Mouse (Mus musculus): ENCODE results near the gene Pias1. TPM values are rescaled to one million over a fixed set of nuclear protein-coding genes. Genes with fewer than 3 reads are reported as not detected.
"Not testable (repeated sequence)": the region's sequence is repeated elsewhere in the genome, so short reads cannot be mapped to it uniquely, and the experiment has no call there.

Gene Pias1
- polyA plus RNA-seq, 1 experiment, result 26.7 TPM

- peaks cover 4% of the 10 kb centered on the region for H3K36me3 ChIP-seq (ENCODE audit: control insufficient read depth, insufficient read depth, low read length)
Measured at GRCm38 (mm10) chr9:62881871-62882270, 105.9 kb downstream of the Pias1 start.

DNA sequence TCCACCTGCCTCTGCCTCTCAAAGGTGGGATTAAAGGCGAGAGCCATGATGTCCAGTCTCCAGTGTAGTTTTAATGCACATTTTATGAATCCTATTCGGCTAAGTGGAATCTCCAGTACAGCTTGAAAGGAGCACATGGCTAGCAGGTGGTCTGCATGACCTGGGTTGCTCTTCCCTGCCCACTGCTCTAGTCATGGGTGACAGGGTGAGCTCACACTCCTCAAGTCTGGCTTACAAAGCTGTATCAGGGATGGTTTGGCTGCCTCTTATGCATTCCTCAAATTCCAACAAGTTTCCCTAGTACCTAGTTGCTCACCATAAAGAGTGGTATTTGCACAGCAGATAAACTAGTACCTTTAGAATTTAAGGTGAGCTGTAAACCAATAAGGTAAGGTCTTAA lies 109.9 kb downstream of the Pias1 start:
- no peak overlapping the region for H3K4me3 ChIP-seq (ENCODE audit: insufficient read depth, low read depth, low read length)
- H3K27me3 ChIP-seq (replicated peaks; ENCODE audit: control insufficient read depth, insufficient read depth, low read length), result no peaks in the 10 kb centered on the region
- TF ChIP-seq CTCF (conservative IDR thresholded peaks at IDR 0.05; ENCODE audit: insufficient read depth, insufficient read length, low read depth, low read length), result no peak
- TF ChIP-seq POLR2A (IDR thresholded peaks at IDR 0.05; ENCODE audit: low read depth, low read length), result no peak
- no peak overlapping the region for H3K27ac ChIP-seq (ENCODE audit: insufficient read depth, low read depth, low read length)
- DNase-seq, result no peak
- H3K36me3 ChIP-seq (ENCODE audit: control insufficient read depth, insufficient read depth, low read length), result peaks cover 2% of the 10 kb centered on the region; the same call in 1 of the 2 replicates
- WGBS, result 68% methylated on average over 2 of the region's 2 CpGs
- H3K4me1 ChIP-seq (ENCODE audit: control insufficient read depth, insufficient read depth, low read length), result no peaks in the 10 kb centered on the region

More at GRCm38 (mm10) chr9:62881871-62882270, 105.9 kb downstream of the Pias1 start:
- Histone ChIP-seq H3K4me3 (ENCODE audit: insufficient read depth, low read depth, low read length) (no peak overlapping the region), H3K27ac (ENCODE audit: insufficient read depth, low read depth, low read length) (no peak overlapping the region), H3K4me1 (ENCODE audit: control insufficient read depth, insufficient read depth, low read length) (no peaks in the 10 kb centered on the region), H3K27me3 (replicated peaks; ENCODE audit: control insufficient read depth, insufficient read depth, low read length) (no peaks in the 10 kb centered on the region)
- DNase-seq, result peak; percentile 41
- TF ChIP-seq POLR2A (IDR thresholded peaks at IDR 0.05; ENCODE audit: low read depth, low read length) (no peak), CTCF (conservative IDR thresholded peaks at IDR 0.05; ENCODE audit: insufficient read depth, insufficient read length, low read depth, low read length) (0 out of 2 replicates have a peak, but pooled peaks have one; percentile 14)
- WGBS, result 49% methylated on average over 12 of the region's 12 CpGs

- Histone ChIP-seq H3K4me1 (ENCODE audit: control insufficient read depth, insufficient read depth, low read length) (no peaks in the 10 kb centered on the region), H3K4me3 (ENCODE audit: insufficient read depth, low read depth, low read length) (no peak overlapping the region), H3K27ac (ENCODE audit: insufficient read depth, low read depth, low read length) (no peak overlapping the region), H3K36me3 (ENCODE audit: control insufficient read depth, insufficient read depth, low read length) (peaks cover 2% of the 10 kb centered on the region; the same call in 1 of the 2 replicates), H3K27me3 (replicated peaks; ENCODE audit: control insufficient read depth, insufficient read depth, low read length) (no peaks in the 10 kb centered on the region)
- TF ChIP-seq POLR2A (IDR thresholded peaks at IDR 0.05; ENCODE audit: low read depth, low read length) (no peak), CTCF (conservative IDR thresholded peaks at IDR 0.05; ENCODE audit: insufficient read depth, insufficient read length, low read depth, low read length) (no peak)
- DNase-seq, result no peak
- WGBS, result 68% methylated on average over 7 of the region's 7 CpGs
Measured at GRCm38 (mm10) chr9:62876966-62877616, 110.6 kb downstream of the Pias1 start.

DNA sequence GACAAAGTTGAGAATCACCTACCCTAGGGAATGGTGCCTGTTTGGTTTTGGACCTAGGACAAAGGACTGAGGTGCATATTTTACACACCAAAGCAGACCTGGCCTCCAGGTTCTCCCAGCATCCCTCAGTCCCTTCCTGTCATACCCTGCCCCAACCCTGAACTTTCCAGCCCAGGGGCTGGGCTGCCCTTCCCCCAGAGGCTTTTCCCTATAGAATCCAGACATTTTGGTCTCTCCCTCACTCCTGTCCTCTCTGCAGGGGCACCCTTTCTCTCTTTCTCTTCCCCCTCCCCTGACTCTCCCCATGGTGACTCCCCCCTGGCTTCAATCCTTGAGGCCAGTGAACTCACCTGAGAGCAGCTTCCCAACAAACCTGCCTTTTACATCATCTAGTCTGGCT lies 117.0 kb downstream of the Pias1 start:
- no peak overlapping the region for H3K4me3 ChIP-seq (ENCODE audit: insufficient read depth, low read depth, low read length)
- H3K4me1 ChIP-seq (ENCODE audit: control insufficient read depth, insufficient read depth, low read length), result no peaks in the 10 kb centered on the region
- DNase-seq, result no peak
- H3K27ac ChIP-seq (ENCODE audit: insufficient read depth, low read depth, low read length), result no peak overlapping the region
- TF ChIP-seq CTCF (conservative IDR thresholded peaks at IDR 0.05; ENCODE audit: insufficient read depth, insufficient read length, low read depth, low read length) (no peak), POLR2A (IDR thresholded peaks at IDR 0.05; ENCODE audit: low read depth, low read length) (no peak)
- H3K27me3 ChIP-seq (replicated peaks; ENCODE audit: control insufficient read depth, insufficient read depth, low read length), result no peaks in the 10 kb centered on the region
- H3K36me3 ChIP-seq (ENCODE audit: control insufficient read depth, insufficient read depth, low read length), result no peaks in the 10 kb centered on the region

DNA sequence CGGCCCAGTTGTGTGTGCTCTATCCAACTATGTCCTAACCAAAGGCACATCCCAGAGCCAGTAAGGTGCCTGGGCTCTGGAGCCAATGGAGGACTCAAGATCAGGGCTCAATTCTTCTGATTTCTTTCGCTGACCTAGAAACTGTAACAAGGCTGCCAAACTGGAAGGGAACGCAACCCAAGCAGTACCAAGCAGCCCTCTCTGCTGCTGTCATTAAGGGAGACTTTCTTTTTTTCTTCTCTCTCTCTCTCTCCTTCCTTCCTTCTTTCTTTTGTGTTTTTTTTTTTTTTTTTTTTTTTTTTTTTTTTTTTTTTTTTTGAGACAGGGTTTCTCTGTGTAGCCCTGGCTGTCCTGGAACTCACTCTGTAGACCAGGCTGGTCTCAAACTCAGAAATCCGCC lies 118.5 kb downstream of the Pias1 start:
- not testable (repeated sequence) for H3K4me1 ChIP-seq (ENCODE audit: control insufficient read depth, insufficient read depth, low read length); H3K27ac ChIP-seq (ENCODE audit: insufficient read depth, low read depth, low read length)
- WGBS, result 91% methylated on average over 4 of the region's 4 CpGs

DNA sequence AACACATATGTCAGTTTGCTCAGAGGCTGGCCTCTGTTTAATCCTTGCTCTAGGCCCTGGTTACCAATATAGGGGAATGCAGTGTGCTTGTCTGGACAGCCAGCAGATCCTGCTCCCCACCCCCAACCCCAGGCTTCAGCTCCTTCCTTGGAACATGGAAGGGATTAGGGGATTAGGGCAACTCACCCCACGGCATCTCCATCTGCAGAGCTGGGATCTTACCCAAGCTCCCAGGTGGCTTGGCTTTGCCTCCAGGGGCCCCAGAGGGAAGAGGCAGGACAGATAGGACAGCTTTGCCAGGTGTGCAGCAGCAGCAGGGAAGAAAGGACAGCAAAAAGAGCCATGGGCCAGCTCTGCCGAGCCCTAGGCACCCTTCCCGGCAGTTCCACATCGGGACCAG lies 126.9 kb downstream of the Pias1 start:
- H3K4me1 ChIP-seq (ENCODE audit: control insufficient read depth, insufficient read depth, low read length), result peaks cover 17% of the 10 kb centered on the region
- no peak for DNase-seq
- H3K27ac ChIP-seq (ENCODE audit: insufficient read depth, low read depth, low read length), result no peak overlapping the region
- H3K4me3 ChIP-seq (ENCODE audit: insufficient read depth, low read depth, low read length), result no peak overlapping the region
- H3K27me3 ChIP-seq (replicated peaks; ENCODE audit: control insufficient read depth, insufficient read depth, low read length), result no peaks in the 10 kb centered on the region
- no peaks in the 10 kb centered on the region for H3K36me3 ChIP-seq (ENCODE audit: control insufficient read depth, insufficient read depth, low read length)
- TF ChIP-seq POLR2A (IDR thresholded peaks at IDR 0.05; ENCODE audit: low read depth, low read length) (no peak), CTCF (conservative IDR thresholded peaks at IDR 0.05; ENCODE audit: insufficient read depth, insufficient read length, low read depth, low read length) (no peak)
- WGBS, result 88% methylated on average over 4 of the region's 4 CpGs

More for the DNA sequence above, 118.5 kb downstream of the Pias1 start:
- H3K27me3 ChIP-seq (replicated peaks; ENCODE audit: control insufficient read depth, insufficient read depth, low read length); H3K4me3 ChIP-seq (ENCODE audit: insufficient read depth, low read depth, low read length); H3K36me3 ChIP-seq (ENCODE audit: control insufficient read depth, insufficient read depth, low read length); DNase-seq: not testable (repeated sequence)

- not testable (repeated sequence) for H3K27me3 ChIP-seq (replicated peaks; ENCODE audit: control insufficient read depth, insufficient read depth, low read length); H3K36me3 ChIP-seq (ENCODE audit: control insufficient read depth, insufficient read depth, low read length); DNase-seq; H3K27ac ChIP-seq (ENCODE audit: insufficient read depth, low read depth, low read length)
- Histone ChIP-seq H3K4me1 (ENCODE audit: control insufficient read depth, insufficient read depth, low read length) (peaks cover 17% of the 10 kb centered on the region), H3K4me3 (ENCODE audit: insufficient read depth, low read depth, low read length) (peak overlapping the region; percentile 62; the same call in 1 of the 2 replicates)
- WGBS, result 46% methylated on average over 7 of the region's 7 CpGs
Measured at GRCm38 (mm10) chr9:62860102-62860501, 127.6 kb downstream of the Pias1 start.
